Mouse (Mus musculus) right cerebral cortex, adult 2 months (tissue): Measurements from ENCODE around the gene Ccdc33.

Experiments used
- DNase-seq, 2 experiments: peaks; one replicate each; pipeline ENCODE4 v3.0.0; 2021 to 2022; ENCODE audit warnings: low spot score in 2 of 2

Ccdc33 gene

GRCm38 (mm10) chr9:58092581-58093269 is 25.9 kb downstream of the Ccdc33 start:
- DNase-seq = no peak

GRCm38 (mm10) chr9:58091623-58092425 is 26.8 kb downstream of the Ccdc33 start:
- DNase-seq = no peak

- peak; percentile 56 to 76 for DNase-seq
These were observed 31.2 kb downstream of the Ccdc33 start for GRCm38 (mm10) chr9:58087277-58087998.

- DNase-seq = no peak
These were observed 31.8 kb downstream of the Ccdc33 start for GRCm38 (mm10) chr9:58086861-58087260.

GRCm38 (mm10) chr9:58086203-58086602 is 32.4 kb downstream of the Ccdc33 start:
- no peak for DNase-seq

- DNase-seq = no peak
These were observed 33.5 kb downstream of the Ccdc33 start for GRCm38 (mm10) chr9:58085074-58085473.

- no peak for DNase-seq
These were observed 34.0 kb downstream of the Ccdc33 start for GRCm38 (mm10) chr9:58084586-58084985.

- no peak for DNase-seq
These were observed 44.1 kb downstream of the Ccdc33 start for GRCm38 (mm10) chr9:58074561-58074960.

- peak in 1 of 2 experiments; percentile 47 for DNase-seq
These were observed 51.1 kb downstream of the Ccdc33 start for GRCm38 (mm10) chr9:58067546-58067945.

GRCm38 (mm10) chr9:58066731-58067095 is 51.9 kb downstream of the Ccdc33 start:
- peak; percentile 79 to 81 for DNase-seq

GRCm38 (mm10) chr9:58065977-58066730 is 52.5 kb downstream of the Ccdc33 start:
- no peak for DNase-seq

- no peak for DNase-seq
These were observed 53.1 kb downstream of the Ccdc33 start for GRCm38 (mm10) chr9:58065532-58065931.

GRCm38 (mm10) chr9:58063531-58063930 is 55.1 kb downstream of the Ccdc33 start, which contains the start of gene Stra6:
Gene Stra6 (plus strand): TSS chr9:58063788.
- DNase-seq = no peak

- no peak for DNase-seq
These were observed 57.7 kb downstream of the Ccdc33 start for GRCm38 (mm10) chr9:58060677-58061667.

GRCm38 (mm10) chr9:58059920-58060319 is 58.7 kb downstream of the Ccdc33 start:
- no peak for DNase-seq

- no peak for DNase-seq
These were observed 63.0 kb downstream of the Ccdc33 start for GRCm38 (mm10) chr9:58055666-58056065.

GRCm38 (mm10) chr9:58054032-58054431 is 64.6 kb downstream of the Ccdc33 start:
- no peak for DNase-seq

- DNase-seq = no peak
These were observed 65.1 kb downstream of the Ccdc33 start for GRCm38 (mm10) chr9:58053544-58053943.

- DNase-seq = peak; percentile 77 to 80
These were observed 65.5 kb downstream of the Ccdc33 start for GRCm38 (mm10) chr9:58053102-58053501.

GRCm38 (mm10) chr9:58051937-58052336 is 66.7 kb downstream of the Ccdc33 start:
- no peak for DNase-seq
